Mouse (Mus musculus): Measurements from ENCODE around the gene Cpm. TPM values are rescaled to one million over a fixed set of nuclear protein-coding genes. Genes with fewer than 3 reads are reported as not detected.
"Not testable (repeated sequence)": the region's sequence is repeated elsewhere in the genome, so short reads cannot be mapped to it uniquely, and the experiment has no call there.

The Cpm gene
- total RNA-seq, 2 experiments from 2014 or later: 4.0 to 5.3 TPM

- intact Hi-C loops (cut with DNase I): no loop called here
- DNase-seq (ENCODE audit: low spot score in 2 of 2): no peak
These were observed 13.1 kb upstream of the Cpm start for GRCm38 (mm10) chr10:117616191-117616680.

- DNase-seq (ENCODE audit: low spot score in 2 of 2); intact Hi-C loops (cut with DNase I): not testable (repeated sequence)
These were observed 12.5 kb upstream of the Cpm start for GRCm38 (mm10) chr10:117616765-117617164.

GRCm38 (mm10) chr10:117617568-117618345 is 11.5 kb upstream of the Cpm start:
- intact Hi-C loops (cut with DNase I): no loop called here
- no peak for DNase-seq (ENCODE audit: low spot score in 2 of 2)

GRCm38 (mm10) chr10:117619041-117619861 is 10.0 kb upstream of the Cpm start:
- DNase-seq (ENCODE audit: low spot score in 2 of 2): no peak
- intact Hi-C loops (cut with DNase I): no loop called here

- intact Hi-C loops (cut with DNase I): no loop called here
- DNase-seq (ENCODE audit: low spot score in 2 of 2): no peak
These were observed 9.5 kb upstream of the Cpm start for GRCm38 (mm10) chr10:117619862-117620179.

GRCm38 (mm10) chr10:117620530-117620929 is 8.8 kb upstream of the Cpm start:
- intact Hi-C loops (cut with DNase I): no loop called here

GRCm38 (mm10) chr10:117620934-117621501 is 8.3 kb upstream of the Cpm start:
- intact Hi-C loops (cut with DNase I): no loop called here
- no peak for DNase-seq (ENCODE audit: low spot score in 2 of 2)

More at GRCm38 (mm10) chr10:117620530-117620929, 8.8 kb upstream of the Cpm start:
- no peak for DNase-seq (ENCODE audit: low spot score in 2 of 2)

- intact Hi-C loops (cut with DNase I): no loop called here
- no peak for DNase-seq (ENCODE audit: low spot score in 2 of 2)
These were observed 7.4 kb upstream of the Cpm start for GRCm38 (mm10) chr10:117621616-117622533.

GRCm38 (mm10) chr10:117623358-117623757 is 5.9 kb upstream of the Cpm start:
- intact Hi-C loops (cut with DNase I): no loop called here
- DNase-seq (ENCODE audit: low spot score in 2 of 2): no peak

- intact Hi-C loops (cut with DNase I): no loop called here
- no peak for DNase-seq (ENCODE audit: low spot score in 2 of 2)
These were observed 5.1 kb upstream of the Cpm start for GRCm38 (mm10) chr10:117624222-117624621.

GRCm38 (mm10) chr10:117624655-117625497 is 4.4 kb upstream of the Cpm start:
- no peak for DNase-seq (ENCODE audit: low spot score in 2 of 2)
- intact Hi-C loops (cut with DNase I): no loop called here

- intact Hi-C loops (cut with DNase I): no loop called here
- no peak for DNase-seq (ENCODE audit: low spot score in 2 of 2)
These were observed 3.6 kb upstream of the Cpm start for GRCm38 (mm10) chr10:117625500-117626296.

GRCm38 (mm10) chr10:117626297-117626613 is 3.0 kb upstream of the Cpm start:
- DNase-seq (ENCODE audit: low spot score in 2 of 2): no peak
- intact Hi-C loops (cut with DNase I): no loop called here

- no peak for DNase-seq (ENCODE audit: low spot score in 2 of 2)
- intact Hi-C loops (cut with DNase I): no loop called here
These were observed 2.3 kb upstream of the Cpm start for GRCm38 (mm10) chr10:117626840-117627615.

- intact Hi-C loops (cut with DNase I): no loop called here
- no peak for DNase-seq (ENCODE audit: low spot score in 2 of 2)
These were observed 1.7 kb upstream of the Cpm start for GRCm38 (mm10) chr10:117627616-117627930.

GRCm38 (mm10) chr10:117627949-117628348 is 1.4 kb upstream of the Cpm start:
- no peak for DNase-seq (ENCODE audit: low spot score in 2 of 2)
- intact Hi-C loops (cut with DNase I): no loop called here

GRCm38 (mm10) chr10:117628363-117629168 is 734 bp upstream of the Cpm start:
- DNase-seq (ENCODE audit: low spot score in 2 of 2): no peak
- intact Hi-C loops (cut with DNase I): no loop called here

Measured in left cerebral cortex, postnatal 25 days (tissue).